Mouse (Mus musculus): Measurements from ENCODE around the gene Rapgef4. TPM values are rescaled to one million over a fixed set of nuclear protein-coding genes. Genes with fewer than 3 reads are reported as not detected.

Gene Rapgef4
- total RNA-seq, 2 experiments from 2014 or later: 281 to 297 TPM

- DNase-seq (ENCODE audit: extremely low spot score in 1 of 2, low spot score in 1 of 2): no peak
Observed at GRCm38 (mm10) chr2:72252510-72253505, 271.8 kb downstream of the Rapgef4 start.

DNA sequence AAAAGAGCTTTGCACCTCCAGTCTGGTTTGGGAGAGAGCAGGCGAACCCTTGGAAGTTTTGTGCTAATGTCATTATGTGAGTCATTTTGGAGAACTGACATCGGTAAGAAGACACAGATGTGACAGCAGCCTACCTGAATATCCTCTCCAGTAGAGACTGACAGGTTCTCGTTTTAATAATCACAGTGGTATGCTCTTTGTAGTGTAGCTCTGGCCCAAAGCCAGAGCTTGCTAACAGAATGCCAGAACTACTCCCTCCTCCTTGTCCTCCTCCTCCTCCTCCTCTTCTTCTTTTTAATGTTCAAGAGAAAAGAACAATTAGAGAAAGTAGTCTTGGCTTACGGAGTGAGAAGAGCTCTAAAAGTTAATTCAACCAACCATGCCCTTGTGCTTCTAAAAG lies 272.8 kb downstream of the Rapgef4 start:
- DNase-seq (ENCODE audit: extremely low spot score in 1 of 2, low spot score in 1 of 2): no peak

DNA sequence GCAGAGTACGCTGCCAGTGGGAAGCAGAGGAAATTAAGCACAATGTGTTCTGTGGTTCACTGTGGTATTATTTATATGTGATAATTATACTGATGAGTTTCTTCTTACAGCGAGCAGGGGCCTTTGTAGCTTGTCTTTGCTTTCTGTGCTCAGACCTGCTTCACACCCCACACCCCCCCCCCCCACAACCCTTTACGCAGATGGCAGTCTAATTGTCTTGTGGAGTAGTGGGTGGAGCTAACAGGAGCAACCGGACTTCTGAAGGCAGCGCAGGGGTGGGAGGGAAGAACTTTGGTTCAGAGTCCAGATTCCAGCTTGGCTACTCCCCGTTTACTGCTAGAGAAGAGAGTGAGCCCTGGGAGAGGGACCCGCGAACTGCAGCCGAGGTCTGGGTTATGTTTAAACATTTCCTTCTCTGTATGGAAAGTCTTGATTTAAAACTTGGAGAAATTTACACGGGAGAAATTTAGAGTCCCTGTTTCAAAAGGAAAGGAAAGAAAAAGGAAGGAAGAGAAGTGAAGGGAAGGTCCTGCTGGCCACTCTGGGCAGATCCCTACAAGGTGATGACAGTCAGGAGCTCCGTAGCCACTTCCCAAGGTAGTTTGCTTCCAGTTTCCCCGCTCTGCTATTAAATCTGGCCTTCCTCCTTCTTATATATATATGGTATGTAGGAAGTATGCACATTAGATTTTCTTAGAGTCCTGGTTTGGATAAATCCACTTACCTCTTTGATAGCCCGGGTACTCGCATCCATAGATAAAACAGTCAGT lies 274.0 kb downstream of the Rapgef4 start:
- no peak for DNase-seq (ENCODE audit: extremely low spot score in 1 of 2, low spot score in 1 of 2)

DNA sequence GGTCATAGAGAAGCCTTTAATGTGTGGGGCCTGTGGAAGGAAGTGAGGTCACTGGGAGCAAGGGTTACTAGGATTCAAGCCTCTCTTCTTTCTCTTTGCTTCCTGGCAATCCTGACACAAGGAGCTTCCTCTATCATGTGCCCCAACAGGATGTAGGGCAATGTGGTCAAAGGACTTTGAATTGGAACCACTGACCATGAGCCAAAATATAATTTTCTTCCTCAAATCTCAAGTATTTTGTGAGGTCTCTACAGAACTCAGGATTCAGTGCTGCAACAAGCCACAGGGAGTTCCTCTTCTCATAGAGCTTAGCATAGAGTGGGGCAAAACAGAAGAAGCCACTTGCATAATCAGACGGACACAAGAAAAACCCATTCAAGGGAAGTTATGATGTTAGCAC lies 279.7 kb downstream of the Rapgef4 start:
- DNase-seq (ENCODE audit: extremely low spot score in 1 of 2, low spot score in 1 of 2): no peak

GRCm38 (mm10) chr2:72262814-72263480 lies 281.9 kb downstream of the Rapgef4 start:
- DNase-seq (ENCODE audit: extremely low spot score in 1 of 2, low spot score in 1 of 2): no peak

GRCm38 (mm10) chr2:72267390-72267789 lies 286.4 kb downstream of the Rapgef4 start:
- no peak for DNase-seq (ENCODE audit: extremely low spot score in 1 of 2, low spot score in 1 of 2)

DNA sequence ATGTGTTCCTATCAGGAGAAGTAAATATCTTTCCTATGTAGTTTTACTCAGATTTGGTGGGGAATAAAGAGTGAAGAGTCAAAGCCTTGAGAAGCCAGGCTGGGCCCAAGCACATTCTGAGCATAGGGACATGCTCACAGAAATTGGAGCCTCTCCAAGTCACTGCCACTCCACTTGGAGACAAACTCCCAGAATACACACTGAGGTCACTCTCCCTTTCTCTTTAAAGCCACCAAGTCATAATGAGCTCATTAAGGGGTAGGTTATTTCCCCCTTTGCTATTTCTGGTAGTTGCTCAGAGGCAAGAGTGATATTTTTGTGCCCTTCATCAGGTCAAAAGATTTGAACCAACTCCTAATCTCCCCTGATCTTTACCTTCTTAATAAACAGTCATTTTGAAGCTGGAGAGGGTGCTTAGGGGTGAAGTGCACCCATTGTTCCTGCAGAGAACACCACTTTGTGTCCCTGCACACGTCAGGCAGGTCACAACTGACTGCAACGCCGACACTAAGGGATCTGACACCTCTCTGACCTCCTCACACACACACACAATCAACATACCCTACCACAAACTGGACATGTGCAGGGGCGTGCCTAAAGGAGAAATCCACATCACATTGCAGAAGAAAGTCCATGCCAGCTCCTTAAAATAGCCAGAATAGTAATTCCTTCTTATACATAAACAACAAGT lies 288.8 kb downstream of the Rapgef4 start:
- DNase-seq (ENCODE audit: extremely low spot score in 1 of 2, low spot score in 1 of 2): no peak

- DNase-seq (ENCODE audit: extremely low spot score in 1 of 2, low spot score in 1 of 2): no peak
Observed at GRCm38 (mm10) chr2:72278247-72278873, 297.3 kb downstream of the Rapgef4 start.

- no peak for DNase-seq (ENCODE audit: extremely low spot score in 1 of 2, low spot score in 1 of 2)
Observed at GRCm38 (mm10) chr2:72280524-72280923, 299.5 kb downstream of the Rapgef4 start.

DNA sequence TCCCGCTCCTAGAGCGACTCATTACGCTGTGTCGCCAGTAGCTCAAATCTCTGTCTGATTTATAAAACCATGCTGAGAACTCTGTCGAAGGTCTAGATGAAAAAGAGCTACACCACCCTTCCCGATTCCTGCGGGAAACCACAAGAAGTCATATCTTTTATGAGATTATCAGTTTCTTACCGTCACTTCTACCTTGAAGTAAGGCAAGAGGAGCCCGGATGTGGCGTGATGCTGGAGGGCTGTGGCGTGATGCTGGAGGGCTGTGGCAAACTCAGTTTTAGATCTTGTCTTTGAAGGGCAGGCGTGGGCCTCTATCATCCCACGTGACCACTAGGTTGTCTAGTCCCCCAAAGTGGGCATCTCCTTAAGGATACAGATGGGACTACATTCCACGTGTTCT lies 300.9 kb downstream of the Rapgef4 start:
- DNase-seq (ENCODE audit: extremely low spot score in 1 of 2, low spot score in 1 of 2): no peak

- no peak for DNase-seq (ENCODE audit: extremely low spot score in 1 of 2, low spot score in 1 of 2)
Observed at GRCm38 (mm10) chr2:72282733-72283132, 301.7 kb downstream of the Rapgef4 start.

- DNase-seq (ENCODE audit: extremely low spot score in 1 of 2, low spot score in 1 of 2): no peak
Observed at GRCm38 (mm10) chr2:72284689-72285088, 303.6 kb downstream of the Rapgef4 start.

- DNase-seq (ENCODE audit: extremely low spot score in 1 of 2, low spot score in 1 of 2): peak; percentile 43 to 47
Observed at GRCm38 (mm10) chr2:72285256-72285887, 304.3 kb downstream of the Rapgef4 start, which contains the start of gene Map3k20. Map3k20 (plus strand) TSS chr2:72285637.

DNA sequence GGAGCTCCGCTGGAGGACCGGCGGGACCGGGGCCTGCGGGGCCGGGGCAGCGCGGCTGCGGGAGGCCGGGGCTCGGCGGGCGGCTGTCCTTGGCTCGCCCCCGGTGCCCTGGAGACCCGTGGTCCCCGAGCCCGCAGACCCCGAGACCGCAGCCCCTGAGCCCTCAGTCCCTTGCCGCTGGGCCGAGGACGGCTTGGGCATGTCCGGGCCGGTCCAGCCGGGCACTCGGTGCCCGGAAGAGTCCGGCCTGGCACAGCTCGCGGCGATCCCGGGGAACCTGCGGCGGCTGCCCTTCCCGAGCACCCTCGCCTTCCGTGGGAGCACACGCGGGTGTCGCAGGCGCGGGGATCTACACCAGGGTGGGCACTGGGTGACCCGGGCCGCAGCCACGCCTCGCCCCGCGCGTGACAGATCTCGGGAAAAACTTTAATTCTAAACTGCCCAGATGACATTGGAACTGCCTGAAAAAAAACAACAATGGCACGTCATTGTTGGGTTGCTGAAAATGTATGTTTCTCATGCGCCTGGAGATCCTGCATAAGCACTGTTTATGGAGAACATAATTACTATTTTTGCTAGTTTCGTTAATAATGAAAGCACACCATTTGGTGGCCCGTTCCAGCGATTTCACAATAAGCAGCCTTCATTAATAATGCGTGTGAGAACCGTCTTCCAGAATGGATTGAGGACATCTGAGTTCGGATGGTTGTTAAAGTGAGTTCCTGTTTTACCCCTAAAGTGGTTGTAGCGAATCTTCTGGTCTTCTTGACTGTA lies 305.0 kb downstream of the Rapgef4 start:
- DNase-seq (ENCODE audit: extremely low spot score in 1 of 2, low spot score in 1 of 2): no peak

- DNase-seq (ENCODE audit: extremely low spot score in 1 of 2, low spot score in 1 of 2): no peak
Observed at GRCm38 (mm10) chr2:72287142-72287541, 306.1 kb downstream of the Rapgef4 start.

- no peak for DNase-seq (ENCODE audit: extremely low spot score in 1 of 2, low spot score in 1 of 2)
Observed at GRCm38 (mm10) chr2:72288932-72289534, 308.0 kb downstream of the Rapgef4 start.

- DNase-seq (ENCODE audit: extremely low spot score in 1 of 2, low spot score in 1 of 2): no peak
Observed at GRCm38 (mm10) chr2:72291103-72291502, 310.1 kb downstream of the Rapgef4 start.

- no peak for DNase-seq (ENCODE audit: extremely low spot score in 1 of 2, low spot score in 1 of 2)
Observed at GRCm38 (mm10) chr2:72292573-72292972, 311.5 kb downstream of the Rapgef4 start.

Measured in layer of hippocampus, postnatal 25 days (tissue).